Mouse (Mus musculus) macrophage (primary cell): ENCODE measurements around the gene Xylb. TPM values are rescaled to one million over a fixed set of nuclear protein-coding genes. Genes with fewer than 3 reads are reported as not detected.

ENCODE experiments used
- H3K27ac ChIP-seq: fragments of 350-480 bp; formaldehyde crosslinking; 2 replicates; pipeline ENCODE4 v1.9.0; 2021
- H3K36me3 ChIP-seq: fragments of 350-480 bp; formaldehyde crosslinking; 2 replicates; pipeline ENCODE4 v1.9.0; 2021; ENCODE audit errors: inconsistent target
- H3K4me3 ChIP-seq: fragments of 350-480 bp; formaldehyde crosslinking; 2 replicates; pipeline ENCODE4 v1.9.0; 2021; ENCODE audit errors: inconsistent target
- H3K79me2 ChIP-seq: fragments of 350-480 bp; formaldehyde crosslinking; 2 replicates; pipeline ENCODE4 v1.9.0; 2021; ENCODE audit errors: inconsistent target
- WGBS: methylation state at CpG from one replicate; pipeline ENCODE4 v1.1.7; 2026; ENCODE audit warnings: inconsistent platforms; ENCODE audit not compliant: missing documents; 5-methylcytosine and 5-hydroxymethylcytosine counted together
- polyA plus RNA-seq: library from polyadenylated mRNA; stranded (reverse); fragments of 250-400 nt; gene quantifications from 3 replicates; pipeline ENCODE4 v1.2.4, GENCODE M21; 2018; ENCODE audit warnings: inconsistent platforms

The Xylb gene
- polyA plus RNA-seq, 1 experiment from 2014 or later: 5.5 TPM

GRCm38 (mm10) chr9:119334834-119335233, 22.3 kb upstream of the Xylb start:
- peak overlapping the region; percentile 61 for H3K27ac ChIP-seq
- H3K79me2 ChIP-seq: peaks cover 31% of the 10 kb centered on the region
- H3K4me3 ChIP-seq: no peak overlapping the region
- 46% methylated on average over 2 of the region's 2 CpGs for WGBS
- peaks cover 16% of the 10 kb centered on the region; the same call in 1 of the 2 replicates for H3K36me3 ChIP-seq

- no peak overlapping the region for H3K4me3 ChIP-seq
- 91% methylated on average over 4 of the region's 4 CpGs for WGBS
- H3K36me3 ChIP-seq: peaks cover 16% of the 10 kb centered on the region; the same call in 1 of the 2 replicates
- H3K79me2 ChIP-seq: peaks cover 32% of the 10 kb centered on the region
- H3K27ac ChIP-seq: peak overlapping the region; percentile 48; the same call in 1 of the 2 replicates
Measured at GRCm38 (mm10) chr9:119335571-119335970, 21.6 kb upstream of the Xylb start.

GRCm38 (mm10) chr9:119337842-119338241, 19.3 kb upstream of the Xylb start:
- 85% methylated on average over 7 of the region's 14 CpGs for WGBS
- peaks cover 16% of the 10 kb centered on the region; the same call in 1 of the 2 replicates for H3K36me3 ChIP-seq
- H3K27ac ChIP-seq: no peak overlapping the region
- peaks cover 44% of the 10 kb centered on the region for H3K79me2 ChIP-seq
- H3K4me3 ChIP-seq: no peak overlapping the region

- H3K79me2 ChIP-seq: peaks cover 47% of the 10 kb centered on the region
- 89% methylated on average over 3 of the region's 3 CpGs for WGBS
- H3K4me3 ChIP-seq: 0 out of 2 replicates have a peak overlapping the region, but pooled peaks have one; percentile 77
- peaks cover 18% of the 10 kb centered on the region; the same call in 1 of the 2 replicates for H3K36me3 ChIP-seq
- no peak overlapping the region for H3K27ac ChIP-seq
Measured at GRCm38 (mm10) chr9:119338350-119338749, 18.8 kb upstream of the Xylb start.

- H3K36me3 ChIP-seq: peaks cover 26% of the 10 kb centered on the region; the same call in 1 of the 2 replicates
- H3K4me3 ChIP-seq: peak overlapping the region; percentile 77
- WGBS: 27% methylated on average over 6 of the region's 7 CpGs
- peak overlapping the region; percentile 93 for H3K27ac ChIP-seq
- H3K79me2 ChIP-seq: peaks cover 52% of the 10 kb centered on the region
Measured at GRCm38 (mm10) chr9:119339106-119339505, 18.1 kb upstream of the Xylb start.

GRCm38 (mm10) chr9:119339558-119340211, 17.5 kb upstream of the Xylb start, which contains the start of gene Acaa1a:
TSS of gene Acaa1a (plus strand) at chr9:119339676.
- WGBS: under 1% methylated on average over 43 of the region's 43 CpGs
- Histone ChIP-seq H3K36me3 (peaks cover 31% of the 10 kb centered on the region; the same call in 1 of the 2 replicates), H3K27ac (peak within 1 kb of the TSS; percentile 93), H3K79me2 (peaks cover 52% of the 10 kb centered on the region), H3K4me3 (peak within 1 kb of the TSS; percentile 77)

GRCm38 (mm10) chr9:119340212-119340580, 17.0 kb upstream of the Xylb start:
- H3K27ac ChIP-seq: peak overlapping the region; percentile 93
- H3K4me3 ChIP-seq: peak overlapping the region; percentile 77
- H3K79me2 ChIP-seq: peaks cover 52% of the 10 kb centered on the region
- under 1% methylated on average over 8 of the region's 8 CpGs for WGBS
- peaks cover 35% of the 10 kb centered on the region; the same call in 1 of the 2 replicates for H3K36me3 ChIP-seq

- Histone ChIP-seq H3K4me3 (peak within 1 kb of the TSS; percentile 77), H3K79me2 (peaks cover 52% of the 10 kb centered on the region), H3K36me3 (peaks cover 45% of the 10 kb centered on the region; the same call in 1 of the 2 replicates), H3K27ac (peak within 1 kb of the TSS; percentile 93)
- WGBS: under 1% methylated on average over 68 of the region's 68 CpGs
Measured at GRCm38 (mm10) chr9:119340909-119341816, 16.0 kb upstream of the Xylb start, which contains the start of gene Myd88. TSS of gene Myd88 (minus strand) at chr9:119341411.

GRCm38 (mm10) chr9:119342728-119343127, 14.5 kb upstream of the Xylb start:
- Histone ChIP-seq H3K36me3 (peaks cover 46% of the 10 kb centered on the region), H3K4me3 (no peak overlapping the region), H3K27ac (no peak overlapping the region), H3K79me2 (peaks cover 42% of the 10 kb centered on the region)
- 99% methylated on average over 7 of the region's 7 CpGs for WGBS

- 85% methylated on average over 8 of the region's 8 CpGs for WGBS
- Histone ChIP-seq H3K4me3 (no peak overlapping the region), H3K27ac (no peak overlapping the region), H3K36me3 (peaks cover 69% of the 10 kb centered on the region), H3K79me2 (peaks cover 20% of the 10 kb centered on the region)
Measured at GRCm38 (mm10) chr9:119346376-119346775, 10.8 kb upstream of the Xylb start.

- 100% methylated on average over 3 of the region's 3 CpGs for WGBS
- Histone ChIP-seq H3K36me3 (peaks cover 47% of the 10 kb centered on the region), H3K79me2 (no peaks in the 10 kb centered on the region), H3K27ac (no peak overlapping the region), H3K4me3 (no peak overlapping the region)
Measured at GRCm38 (mm10) chr9:119350531-119350930, 6.7 kb upstream of the Xylb start.

- no peaks in the 10 kb centered on the region for H3K79me2 ChIP-seq
- no peak overlapping the region for H3K27ac ChIP-seq
- WGBS: 89% methylated on average over 10 of the region's 10 CpGs
Measured at GRCm38 (mm10) chr9:119350947-119351705, 6.1 kb upstream of the Xylb start.

GRCm38 (mm10) chr9:119352060-119352459, 5.1 kb upstream of the Xylb start:
- 38% methylated on average over 4 of the region's 4 CpGs for WGBS

More at GRCm38 (mm10) chr9:119350947-119351705, 6.1 kb upstream of the Xylb start:
- Histone ChIP-seq H3K36me3 (peaks cover 41% of the 10 kb centered on the region), H3K4me3 (no peak overlapping the region)

GRCm38 (mm10) chr9:119353926-119354325, 3.3 kb upstream of the Xylb start:
- H3K27ac ChIP-seq: no peak overlapping the region
- H3K79me2 ChIP-seq: no peaks in the 10 kb centered on the region
- H3K4me3 ChIP-seq: no peak overlapping the region
- WGBS: 94% methylated on average over 6 of the region's 6 CpGs
- peaks cover 16% of the 10 kb centered on the region; the same call in 1 of the 2 replicates for H3K36me3 ChIP-seq

More at GRCm38 (mm10) chr9:119352060-119352459, 5.1 kb upstream of the Xylb start:
- peaks cover 32% of the 10 kb centered on the region for H3K36me3 ChIP-seq
- no peak overlapping the region for H3K27ac ChIP-seq
- no peak overlapping the region for H3K4me3 ChIP-seq
- no peaks in the 10 kb centered on the region for H3K79me2 ChIP-seq
